Mouse (Mus musculus) thymus, adult 2 months (tissue): Measurements from ENCODE around the gene Gm11060. TPM values are rescaled to one million over a fixed set of nuclear protein-coding genes. Genes with fewer than 3 reads are reported as not detected.

Experiments used
- DNase-seq: peaks from one replicate; pipeline ENCODE4 v3.0.0; 2021
- H3K27ac ChIP-seq: fragments of 200-500 bp; 2 replicates; pipeline ENCODE4 v1.5.1; 2012; ENCODE audit warnings: low read length, control low read depth; ENCODE audit not compliant: control insufficient read depth, insufficient read depth
- H3K27me3 ChIP-seq: fragments of 200-500 bp; 2 replicates; pipeline ENCODE4 v1.6.1; 2012; ENCODE audit warnings: mild to moderate bottlenecking, low read length, moderate library complexity, mixed read lengths; ENCODE audit not compliant: control insufficient read depth, insufficient read depth
- H3K36me3 ChIP-seq: fragments of 200-500 bp; 2 replicates; pipeline ENCODE4 v1.6.1; 2012; ENCODE audit warnings: mild to moderate bottlenecking, low read length, moderate library complexity; ENCODE audit not compliant: control insufficient read depth, insufficient read depth
- H3K4me1 ChIP-seq: fragments of 200-500 bp; replicated peaks from 2 replicates; pipeline ENCODE4 v1.6.1; 2012; ENCODE audit warnings: low read length; ENCODE audit not compliant: control insufficient read depth, insufficient read depth
- H3K4me3 ChIP-seq: fragments of 200-500 bp; 2 replicates; pipeline ENCODE4 v1.5.1; 2012; ENCODE audit warnings: mild to moderate bottlenecking, low read length, control low read depth, moderate library complexity; ENCODE audit not compliant: control insufficient read depth, insufficient read depth
- CTCF ChIP-seq: fragments of 200-500 bp; IDR thresholded peaks from 2 replicates; pipeline ENCODE4 v1.5.1; 2012; ENCODE audit warnings: mild to moderate bottlenecking, control low read depth, low read length, moderate library complexity, borderline replicate concordance; ENCODE audit not compliant: control insufficient read depth, poor library complexity, insufficient read depth; ENCODE audit errors: extremely low read depth
- POLR2A ChIP-seq: fragments of 200-500 bp; IDR thresholded peaks from 2 replicates; pipeline ENCODE4 v1.6.1; 2012; ENCODE audit warnings: mild to moderate bottlenecking, low read length, control low read depth, moderate library complexity; ENCODE audit not compliant: control insufficient read depth, poor library complexity, insufficient read depth; ENCODE audit errors: extremely low read depth
- WGBS: fragments of 180-500 bp; shearing (Covaris S2); methylation state at CpG from one replicate; pipeline ENCODE4 v1.1.7; 2018; 5-methylcytosine and 5-hydroxymethylcytosine counted together
- polyA plus RNA-seq: library from polyadenylated mRNA; depleted of rRNA; stranded (reverse); fragments of >200 nt; gene quantifications from 2 replicates; pipeline ENCODE4 v1.2.3, GENCODE M21; 2012

The Gm11060 gene
- polyA plus RNA-seq, 1 experiment: not detected

DNA sequence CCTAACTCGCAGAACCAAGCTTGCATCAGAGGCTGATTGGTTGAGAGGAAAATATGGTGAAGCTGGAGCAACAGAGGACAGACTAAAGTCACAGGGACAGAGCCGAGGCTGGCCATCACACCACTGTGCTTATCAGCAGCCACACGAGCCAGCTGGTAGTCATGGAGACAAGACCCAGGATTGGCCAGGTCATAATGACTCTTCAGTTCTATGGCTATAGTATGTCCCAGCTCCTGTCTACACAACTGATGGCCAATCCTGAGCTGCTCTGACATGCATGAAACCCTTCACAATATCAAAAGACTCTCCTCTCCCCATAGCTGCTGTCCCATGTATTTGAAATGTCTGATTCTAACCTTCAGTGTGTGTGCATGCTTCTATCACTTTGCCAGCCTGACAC, 3.8 kb upstream of the Gm11060 start:
- Histone ChIP-seq H3K27ac (no peak overlapping the region), H3K4me1 (no peaks in the 10 kb centered on the region), H3K27me3 (no peaks in the 10 kb centered on the region), H3K36me3 (no peaks in the 10 kb centered on the region), H3K4me3 (no peak overlapping the region)
- DNase-seq: no peak
- 86% methylated on average over 3 of the region's 3 CpGs for WGBS
- TF ChIP-seq POLR2A (no peak), CTCF (no peak)

DNA sequence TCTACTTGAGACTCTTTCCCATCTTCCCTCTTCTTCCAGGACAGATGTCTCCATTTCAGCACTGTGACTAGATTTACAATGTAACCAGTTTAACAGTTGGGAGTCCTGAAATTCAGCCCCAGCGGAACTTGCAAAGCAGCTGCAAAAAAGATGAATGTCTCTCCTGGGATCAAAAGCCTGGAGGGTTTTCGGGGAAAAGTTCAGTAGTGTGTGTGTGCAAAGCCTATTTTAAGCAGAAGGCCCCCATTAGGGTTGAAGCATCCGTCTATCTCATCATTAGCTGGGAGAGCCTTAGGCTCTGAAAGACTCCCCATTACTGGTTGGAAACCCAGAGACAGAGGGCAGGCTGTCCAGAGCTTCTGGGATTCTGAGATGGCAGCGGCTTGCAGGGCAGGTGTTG, 2.7 kb upstream of the Gm11060 start:
- Histone ChIP-seq H3K27ac (no peak overlapping the region), H3K4me1 (no peaks in the 10 kb centered on the region), H3K36me3 (no peaks in the 10 kb centered on the region), H3K4me3 (no peak overlapping the region), H3K27me3 (no peaks in the 10 kb centered on the region)
- WGBS: 91% methylated on average over 4 of the region's 4 CpGs
- no peak for DNase-seq
- TF ChIP-seq CTCF (no peak), POLR2A (no peak)

DNA sequence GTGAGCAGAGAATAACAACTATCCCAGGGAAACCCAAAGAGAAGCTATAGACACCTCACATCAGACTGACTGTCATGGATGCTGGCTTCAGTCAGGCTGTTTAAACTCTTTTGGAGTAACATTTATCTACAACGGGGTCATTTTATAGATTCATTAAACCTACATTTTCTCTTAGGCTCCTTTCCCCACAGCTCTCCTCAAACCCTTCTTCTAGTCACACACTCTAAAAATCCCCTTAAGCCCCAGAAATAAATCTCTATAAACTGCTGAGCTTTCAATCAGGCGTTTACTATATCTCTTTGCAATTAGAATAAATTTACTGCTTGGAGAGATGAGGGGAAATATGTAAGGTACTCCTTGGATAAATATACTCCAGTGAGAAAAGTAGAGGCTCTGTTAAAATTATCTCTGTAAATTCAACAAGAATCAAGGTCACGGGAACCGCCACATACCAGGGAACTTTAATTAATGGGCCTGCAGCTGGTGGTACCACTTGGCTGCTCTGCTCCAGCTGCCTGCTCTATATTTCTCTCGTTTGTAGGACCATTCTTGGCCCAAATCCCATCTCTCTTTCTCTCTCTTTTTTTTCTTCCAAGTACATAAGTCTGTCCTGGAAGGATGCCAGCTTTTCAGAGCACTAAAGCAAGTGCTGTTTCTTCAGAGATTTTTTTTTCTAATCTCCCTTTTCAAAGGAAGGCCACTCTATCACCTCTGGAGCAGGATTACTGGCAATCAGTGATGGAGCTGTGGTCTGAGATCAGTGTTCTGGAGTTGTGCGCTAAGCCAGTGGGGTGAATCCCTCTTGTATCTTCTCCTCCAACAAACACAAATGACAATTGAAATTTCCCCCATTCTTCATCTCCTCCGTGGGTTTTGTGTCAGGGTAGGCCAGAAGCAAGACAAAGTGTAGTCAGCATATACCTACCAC, 2.0 kb upstream of the Gm11060 start:
- Histone ChIP-seq H3K36me3 (no peaks in the 10 kb centered on the region), H3K4me3 (no peak overlapping the region), H3K27me3 (no peaks in the 10 kb centered on the region), H3K27ac (no peak overlapping the region), H3K4me1 (no peaks in the 10 kb centered on the region)
- TF ChIP-seq CTCF (no peak), POLR2A (no peak)
- 74% methylated on average over 7 of the region's 7 CpGs for WGBS
- DNase-seq: no peak

DNA sequence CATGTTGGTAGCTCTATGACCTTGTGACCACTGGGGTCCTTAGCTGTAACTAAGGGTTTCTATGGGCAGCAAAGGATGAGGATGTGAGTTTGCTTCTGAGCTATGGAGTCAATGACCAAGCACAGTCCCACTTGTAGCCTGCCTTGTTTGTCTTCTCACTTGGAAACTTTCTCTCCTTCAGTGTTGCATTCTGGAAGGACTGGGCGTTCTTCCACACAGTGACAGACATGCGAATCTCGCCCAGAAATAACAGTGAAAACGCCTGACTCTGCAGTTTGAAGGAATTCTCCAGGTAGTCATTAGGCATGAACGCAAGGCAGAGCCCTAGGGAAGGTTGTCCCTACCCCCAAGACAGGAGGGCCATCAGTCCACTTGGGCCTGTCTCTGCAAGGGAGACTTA, 827 bp upstream of the Gm11060 start:
- Histone ChIP-seq H3K27ac (no peak overlapping the region), H3K4me1 (no peaks in the 10 kb centered on the region), H3K27me3 (no peaks in the 10 kb centered on the region), H3K36me3 (no peaks in the 10 kb centered on the region), H3K4me3 (no peak overlapping the region)
- 82% methylated on average over 5 of the region's 5 CpGs for WGBS
- DNase-seq: no peak
- TF ChIP-seq POLR2A (no peak), CTCF (no peak)

DNA sequence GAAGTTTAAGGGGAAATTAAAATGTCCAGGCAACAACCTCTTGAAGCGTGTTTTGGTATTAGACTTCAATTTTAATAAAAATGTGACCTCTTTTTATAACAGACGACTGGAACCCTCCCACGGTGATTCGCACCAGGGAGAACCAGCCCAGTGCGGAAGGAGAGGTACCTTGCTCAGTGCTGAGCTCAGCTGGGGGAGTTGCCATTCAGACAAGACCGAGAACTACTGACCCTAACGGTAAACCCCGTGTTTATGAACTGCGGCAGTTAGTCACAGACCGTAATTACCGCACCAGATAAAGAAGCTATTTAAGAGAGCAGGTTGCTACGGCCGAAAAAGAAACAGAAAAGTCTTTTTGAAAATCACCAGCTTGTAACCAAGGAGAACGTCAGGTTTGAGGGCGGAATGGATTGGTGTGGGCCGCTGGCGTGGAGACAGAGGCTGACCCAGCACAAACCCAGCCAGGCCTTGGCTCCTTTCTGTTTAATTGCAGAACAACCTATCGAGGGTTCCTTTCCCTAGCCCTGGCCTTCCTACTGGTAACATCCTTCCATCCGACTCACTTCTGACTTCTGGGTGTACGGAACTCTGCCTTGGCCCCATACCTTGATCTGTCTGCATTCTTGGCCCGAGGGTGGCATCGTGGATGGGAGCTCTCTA, 5.6 kb downstream of the Gm11060 start:
- Histone ChIP-seq H3K27ac (no peak overlapping the region), H3K4me1 (no peaks in the 10 kb centered on the region), H3K36me3 (no peaks in the 10 kb centered on the region), H3K4me3 (no peak overlapping the region), H3K27me3 (no peaks in the 10 kb centered on the region)
- DNase-seq: no peak
- WGBS: 94% methylated on average over 22 of the region's 22 CpGs
- TF ChIP-seq POLR2A: no peak
- TF ChIP-seq CTCF: no peak

DNA sequence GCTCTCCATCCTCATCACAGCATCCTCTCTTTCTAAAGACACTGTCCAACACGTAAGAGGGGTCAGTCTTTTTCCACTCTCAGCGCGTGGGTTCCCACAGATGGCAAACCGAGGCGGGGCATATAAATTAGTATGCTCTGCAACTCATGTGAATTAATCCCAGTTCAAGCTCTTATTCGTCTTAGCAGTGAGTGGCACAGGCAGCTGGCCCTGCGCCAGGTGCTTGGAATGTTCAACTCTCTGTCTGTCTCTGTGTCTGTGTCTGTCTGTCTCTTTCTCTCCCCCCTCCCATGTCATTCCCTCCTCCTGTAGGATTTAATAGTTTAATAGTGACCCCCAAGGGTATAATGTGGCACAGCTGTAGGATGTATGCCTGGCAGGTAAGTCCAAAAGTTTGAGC, 7.6 kb downstream of the Gm11060 start:
- H3K4me3 ChIP-seq: no peak overlapping the region
- DNase-seq: no peak
- 89% methylated on average over 7 of the region's 7 CpGs for WGBS
- TF ChIP-seq CTCF: no peak
- TF ChIP-seq POLR2A: no peak
- no peaks in the 10 kb centered on the region for H3K4me1 ChIP-seq
- H3K36me3 ChIP-seq: no peaks in the 10 kb centered on the region
- H3K27me3 ChIP-seq: no peaks in the 10 kb centered on the region
- H3K27ac ChIP-seq: no peak overlapping the region

DNA sequence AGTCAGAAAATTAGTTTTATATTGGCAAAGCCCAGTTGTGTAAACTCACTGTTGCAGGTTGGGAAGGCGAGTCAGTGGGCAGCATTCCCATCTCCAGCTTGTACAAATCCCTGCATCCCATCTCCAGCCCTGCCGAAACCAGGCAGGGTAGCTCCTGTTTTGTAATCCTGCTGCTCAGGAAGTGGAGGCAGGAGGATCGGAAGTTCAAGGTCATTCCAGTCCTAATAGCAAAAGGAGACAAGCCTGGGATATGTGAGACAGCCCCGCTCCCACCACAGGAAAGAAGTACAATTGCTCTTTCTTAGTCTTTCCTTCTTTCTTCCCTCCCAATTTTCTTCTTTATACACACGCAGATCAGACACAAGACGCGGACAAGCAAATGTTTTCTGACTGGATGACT, 8.7 kb downstream of the Gm11060 start:
- Histone ChIP-seq H3K4me3 (no peak overlapping the region), H3K36me3 (no peaks in the 10 kb centered on the region), H3K4me1 (no peaks in the 10 kb centered on the region), H3K27ac (no peak overlapping the region), H3K27me3 (no peaks in the 10 kb centered on the region)
- DNase-seq: no peak
- 78% methylated on average over 7 of the region's 7 CpGs for WGBS
- TF ChIP-seq CTCF (no peak), POLR2A (no peak)
